Mouse (Mus musculus) small intestine, adult 2 months (tissue): Measurements from ENCODE around the gene Slco1c1. TPM values are rescaled to one million over a fixed set of nuclear protein-coding genes. Genes with fewer than 3 reads are reported as not detected.
"Not testable (repeated sequence)": the region's sequence is repeated elsewhere in the genome, so short reads cannot be mapped to it uniquely, and the experiment has no call there.

ENCODE experiments used
- H3K27ac ChIP-seq: fragments of 200-500 bp; 2 replicates; pipeline ENCODE4 v1.5.1; 2012; ENCODE audit warnings: low read depth, low read length, control low read depth, inconsistent platforms; ENCODE audit not compliant: insufficient read depth
- H3K27me3 ChIP-seq: fragments of 200-500 bp; 2 replicates; pipeline ENCODE4 v1.6.1; 2012; ENCODE audit warnings: mild to moderate bottlenecking, moderate library complexity, low read length, inconsistent platforms; ENCODE audit not compliant: control insufficient read depth, insufficient read depth
- H3K36me3 ChIP-seq: fragments of 200-500 bp; 2 replicates; pipeline ENCODE4 v1.6.1; 2012; ENCODE audit warnings: mild to moderate bottlenecking, low read length, control low read depth, inconsistent platforms; ENCODE audit not compliant: control insufficient read depth, insufficient read depth
- H3K4me1 ChIP-seq: fragments of 200-500 bp; 2 replicates; pipeline ENCODE4 v1.6.1; 2012; ENCODE audit warnings: low read length, inconsistent platforms, mixed read lengths; ENCODE audit not compliant: control insufficient read depth, insufficient read depth, insufficient read length
- H3K4me3 ChIP-seq: fragments of 200-500 bp; 2 replicates; pipeline ENCODE4 v1.5.1; 2012; ENCODE audit warnings: low read depth, mild to moderate bottlenecking, control low read depth, inconsistent platforms, low read length, moderate library complexity
- CTCF ChIP-seq: fragments of 200-500 bp; IDR thresholded peaks from 2 replicates; pipeline ENCODE4 v1.5.1; 2012; ENCODE audit warnings: low read depth, mild to moderate bottlenecking, control low read depth, inconsistent platforms, low read length, moderate library complexity, mixed read lengths; ENCODE audit not compliant: insufficient replicate concordance, insufficient read length; ENCODE audit errors: extremely low read depth
- POLR2A ChIP-seq: fragments of 200-500 bp; IDR thresholded peaks from 2 replicates; pipeline ENCODE4 v1.6.1; 2012; ENCODE audit warnings: low read depth, mild to moderate bottlenecking, control low read depth, inconsistent platforms, low read length, moderate library complexity
- WGBS: fragments of 180-500 bp; shearing (Covaris S2); methylation state at CpG from one replicate; pipeline ENCODE4 v1.1.7; 2018; 5-methylcytosine and 5-hydroxymethylcytosine counted together
- polyA plus RNA-seq: library from polyadenylated mRNA; depleted of rRNA; stranded (reverse); fragments of >200 nt; gene quantifications from 2 replicates; pipeline ENCODE4 v1.2.3, GENCODE M21; 2012; rRNA removed

The Slco1c1 gene
- polyA plus RNA-seq, 1 experiment: 0.04 TPM

DNA sequence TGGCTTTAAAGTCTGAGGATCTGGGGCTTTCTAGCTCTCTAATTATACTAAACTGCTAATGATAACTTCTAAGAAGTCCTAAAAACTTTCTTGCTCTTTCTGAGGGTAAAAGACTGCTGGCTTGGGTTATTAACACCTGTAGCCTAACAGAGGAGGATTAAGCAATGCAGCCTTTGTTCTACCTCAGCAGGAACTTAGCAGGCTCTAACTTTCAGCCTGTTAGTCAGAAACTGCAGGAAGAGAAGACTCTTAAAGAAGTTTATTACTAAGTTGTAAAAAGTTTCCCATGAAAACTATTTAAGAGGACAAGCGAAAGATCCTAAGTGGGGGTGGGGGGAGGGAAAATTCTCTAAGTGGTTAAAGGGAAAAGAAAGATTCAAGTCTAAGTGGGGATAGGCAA, 65.8 kb downstream of the Slco1c1 start:
- no peaks in the 10 kb centered on the region for H3K4me1 ChIP-seq
- no peaks in the 10 kb centered on the region for H3K27me3 ChIP-seq
- H3K27ac ChIP-seq: no peak overlapping the region
- H3K4me3 ChIP-seq: no peak overlapping the region
- 10% methylated on average over 1 of the region's 1 CpGs for WGBS
- TF ChIP-seq CTCF: no peak
- H3K36me3 ChIP-seq: no peaks in the 10 kb centered on the region

DNA sequence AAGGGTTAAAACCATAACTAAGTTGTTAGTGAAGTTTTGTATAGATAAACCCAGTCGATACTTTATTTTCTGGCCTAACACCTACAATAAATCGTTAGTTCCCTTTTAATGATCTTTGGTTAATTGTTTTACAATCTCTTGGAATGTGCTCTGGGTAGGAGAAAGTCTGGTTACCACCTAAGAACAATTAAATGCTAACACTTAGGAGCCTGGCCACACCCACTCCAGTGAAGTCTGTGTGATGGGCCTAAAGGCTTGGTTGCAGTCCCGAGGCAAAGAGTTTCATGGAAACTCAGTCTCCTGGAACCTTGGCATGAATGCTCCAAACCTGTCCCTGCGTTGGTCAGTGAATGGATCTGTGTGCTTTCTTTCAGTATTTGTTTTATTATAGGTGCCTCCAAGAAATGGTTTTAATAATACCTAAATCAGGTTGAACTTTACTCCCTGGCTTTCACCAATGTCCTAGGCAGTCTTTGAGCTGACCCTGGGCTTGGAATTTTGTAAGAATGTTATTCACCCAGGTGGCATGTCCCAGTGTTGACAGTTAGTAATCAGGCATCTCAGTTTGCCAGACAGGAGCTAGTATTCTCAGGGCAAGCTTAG, 66.5 kb downstream of the Slco1c1 start:
- 6% methylated on average over 4 of the region's 4 CpGs for WGBS
- not testable (repeated sequence) for H3K27me3 ChIP-seq, H3K4me1 ChIP-seq, H3K27ac ChIP-seq, H3K4me3 ChIP-seq, H3K36me3 ChIP-seq

DNA sequence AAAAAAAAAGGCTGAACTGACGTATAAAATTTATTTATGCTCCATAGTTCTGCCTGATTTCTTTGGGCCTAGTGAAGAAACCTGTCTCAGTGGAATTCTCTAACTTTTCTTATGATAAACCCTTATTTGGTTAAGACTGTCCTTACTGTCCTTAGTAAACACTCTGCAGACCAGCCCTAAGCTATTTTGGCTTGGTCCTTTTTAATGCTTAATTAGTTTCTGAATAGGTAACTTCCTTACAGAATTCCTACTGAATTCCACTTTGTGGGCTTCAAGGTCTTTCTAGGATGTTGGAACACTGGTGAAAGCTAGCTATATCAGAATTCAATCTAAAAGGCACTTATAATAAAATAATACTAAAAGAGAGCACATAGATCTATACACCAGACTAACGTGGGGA, 71.9 kb downstream of the Slco1c1 start:
- H3K27me3 ChIP-seq: no peaks in the 10 kb centered on the region
- H3K4me1 ChIP-seq: no peaks in the 10 kb centered on the region
- H3K27ac ChIP-seq: no peak overlapping the region
- no peak for TF ChIP-seq POLR2A
- TF ChIP-seq CTCF: no peak
- no peak overlapping the region for H3K4me3 ChIP-seq
- no peaks in the 10 kb centered on the region for H3K36me3 ChIP-seq
- WGBS: 85% methylated on average over 2 of the region's 2 CpGs

DNA sequence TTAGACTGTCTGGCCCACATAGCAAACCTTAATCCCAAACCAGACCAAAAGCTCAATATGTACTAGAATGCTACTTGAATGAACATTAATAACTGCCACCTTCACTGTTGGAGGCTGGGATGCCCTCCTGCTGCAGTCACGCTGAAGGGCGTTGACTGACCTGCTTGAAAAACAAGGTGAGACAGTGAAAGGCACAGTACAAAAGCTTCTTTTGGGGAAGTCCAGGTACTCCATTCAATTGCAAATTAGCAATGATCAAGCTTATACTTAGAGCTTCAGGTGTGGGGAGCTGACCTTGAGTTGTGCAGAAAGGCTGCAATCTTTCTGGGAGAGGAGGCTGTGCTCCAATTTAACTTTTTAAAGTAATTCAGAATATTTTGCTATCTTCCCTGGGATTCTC, 72.9 kb downstream of the Slco1c1 start:
- Histone ChIP-seq H3K4me1 (no peaks in the 10 kb centered on the region), H3K27me3 (no peaks in the 10 kb centered on the region), H3K4me3 (no peak overlapping the region), H3K27ac (no peak overlapping the region), H3K36me3 (no peaks in the 10 kb centered on the region)
- WGBS: 94% methylated on average over 2 of the region's 2 CpGs
- TF ChIP-seq CTCF: no peak
- no peak for TF ChIP-seq POLR2A

DNA sequence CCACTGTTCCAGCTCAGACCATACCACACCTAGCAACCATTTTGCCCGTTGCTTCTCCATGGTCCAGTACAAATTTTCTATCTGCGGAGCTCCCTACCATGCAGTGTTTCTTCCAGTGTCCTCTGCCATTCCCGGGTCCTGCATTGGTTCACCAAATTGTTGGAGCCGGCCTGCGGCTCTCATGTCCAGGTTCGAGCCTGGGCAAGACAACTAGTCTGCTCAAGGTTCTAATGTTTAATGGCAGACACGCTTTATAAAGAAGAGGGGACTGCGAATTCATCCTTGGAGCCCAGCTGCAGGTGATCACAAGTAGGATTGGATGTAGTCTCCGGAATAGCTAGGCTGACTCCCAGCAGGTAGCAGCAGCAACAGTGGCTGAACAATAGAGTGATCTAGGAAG, 76.8 kb downstream of the Slco1c1 start:
- Histone ChIP-seq H3K27ac (no peak overlapping the region), H3K36me3 (no peaks in the 10 kb centered on the region), H3K27me3 (no peaks in the 10 kb centered on the region), H3K4me1 (no peaks in the 10 kb centered on the region), H3K4me3 (no peak overlapping the region)
- WGBS: 79% methylated on average over 9 of the region's 9 CpGs
- TF ChIP-seq POLR2A (no peak), CTCF (no peak)

DNA sequence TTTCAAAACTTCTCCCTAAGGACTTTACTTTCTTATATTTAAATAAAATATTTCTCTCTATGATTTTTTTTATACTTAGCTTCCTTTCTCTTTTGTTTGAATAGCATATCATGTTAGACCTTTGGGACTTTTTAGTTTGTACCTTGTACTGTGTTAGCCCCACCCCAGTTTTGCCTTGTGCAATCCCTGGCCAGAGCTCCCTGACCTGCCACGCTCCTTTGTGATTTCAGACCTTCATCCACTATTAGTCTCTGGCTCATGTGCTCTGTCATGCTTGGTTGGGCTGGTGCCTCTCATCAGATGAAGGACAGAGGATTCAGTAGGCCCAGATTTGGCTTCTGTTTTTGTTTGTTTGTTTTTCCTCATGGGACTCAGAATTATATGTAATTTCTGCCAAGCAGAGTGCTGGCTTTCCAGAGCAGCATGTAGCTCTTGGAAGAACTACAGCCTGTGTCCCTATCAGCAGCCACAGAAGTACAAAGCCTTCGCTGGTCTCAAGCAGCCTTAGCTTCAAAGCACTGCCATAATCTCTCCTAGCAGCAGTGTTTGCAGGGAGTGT, 86.6 kb downstream of the Slco1c1 start:
- Histone ChIP-seq H3K27ac (no peak overlapping the region), H3K27me3 (no peaks in the 10 kb centered on the region), H3K36me3 (no peaks in the 10 kb centered on the region), H3K4me3 (no peak overlapping the region), H3K4me1 (no peaks in the 10 kb centered on the region)
- TF ChIP-seq POLR2A (no peak), CTCF (no peak)
- WGBS: 48% methylated on average over 2 of the region's 2 CpGs

DNA sequence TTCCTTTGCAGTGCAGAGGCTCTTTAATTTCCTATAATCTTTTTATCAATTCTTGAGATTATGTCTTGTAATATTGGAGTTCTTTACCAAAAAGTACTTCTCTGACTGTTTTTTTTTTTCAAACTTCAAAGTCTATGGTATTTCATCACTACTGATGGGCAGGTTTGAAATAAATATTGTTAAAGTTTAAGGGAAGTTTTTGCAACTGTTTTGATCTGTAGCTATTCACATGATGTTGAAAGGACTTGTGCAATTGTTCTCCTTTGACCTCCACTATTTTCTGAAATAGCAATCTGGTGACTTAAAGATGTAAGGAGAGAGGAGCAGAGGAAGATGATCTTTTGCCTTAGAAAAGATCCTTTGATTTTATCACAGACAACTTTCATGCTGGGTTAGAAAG, 89.8 kb downstream of the Slco1c1 start:
- no peaks in the 10 kb centered on the region for H3K27me3 ChIP-seq
- no peak overlapping the region for H3K4me3 ChIP-seq
- H3K27ac ChIP-seq: no peak overlapping the region
- H3K4me1 ChIP-seq: no peaks in the 10 kb centered on the region
- H3K36me3 ChIP-seq: no peaks in the 10 kb centered on the region
- TF ChIP-seq CTCF (no peak), POLR2A (no peak)

DNA sequence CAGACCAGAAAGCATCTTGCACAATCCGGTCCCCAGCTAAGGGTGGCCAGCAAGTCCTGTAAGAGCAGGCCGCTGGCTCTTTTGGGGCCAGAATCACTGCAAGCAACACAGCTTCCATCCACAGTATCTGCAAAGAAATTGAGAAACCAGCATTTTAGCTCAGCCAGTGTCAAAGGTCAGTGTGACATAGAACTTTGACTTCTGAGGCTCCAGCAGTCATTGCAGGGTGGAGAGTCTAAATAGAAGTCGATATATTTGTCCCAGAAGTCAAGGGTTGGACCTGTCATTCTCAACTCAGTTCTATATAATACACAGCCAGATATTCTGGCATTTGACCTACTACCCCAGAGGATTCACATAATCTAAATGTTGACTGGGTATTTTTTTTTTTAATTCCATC, 91.2 kb downstream of the Slco1c1 start:
- H3K4me3 ChIP-seq: no peak overlapping the region
- WGBS: 70% methylated on average over 3 of the region's 3 CpGs
- no peak for TF ChIP-seq POLR2A
- no peak for TF ChIP-seq CTCF
- H3K27me3 ChIP-seq: no peaks in the 10 kb centered on the region
- H3K4me1 ChIP-seq: no peaks in the 10 kb centered on the region
- no peak overlapping the region for H3K27ac ChIP-seq
- H3K36me3 ChIP-seq: no peaks in the 10 kb centered on the region

Other genes starting within 250 kb of the Slco1c1 start
- gene Slco1b2, start 105.2 kb downstream of the Slco1c1 start, polyA plus RNA-seq: not detected in 2 replicates
- gene Gm5724, start 249.4 kb downstream of the Slco1c1 start, polyA plus RNA-seq: not detected in 2 replicates